Mouse (Mus musculus) liver, embryonic 15.5 days (tissue): ENCODE data around the gene Rtbdn. TPM values are rescaled to one million over a fixed set of nuclear protein-coding genes. Genes with fewer than 3 reads are reported as not detected.

ENCODE experiments used
- ATAC-seq: fragments of 200-750 bp; cut with Nextera tagmentation; 2 replicates; pipeline ENCODE4 v1.8.0; 2017; ENCODE audit warnings: moderate number of reproducible peaks, mild to moderate bottlenecking, moderate library complexity; ENCODE audit not compliant: insufficient read depth
- H3K27ac ChIP-seq: fragments of 300-500 bp; sonication (generic); replicated peaks from 2 replicates; pipeline ENCODE4 v1.5.1; 2015; ENCODE audit warnings: mild to moderate bottlenecking, inconsistent platforms
- H3K27me3 ChIP-seq: fragments of 300-500 bp; sonication (generic); 2 replicates; pipeline ENCODE4 v1.6.1; 2015; ENCODE audit warnings: mild to moderate bottlenecking, inconsistent platforms
- H3K36me3 ChIP-seq: fragments of 300-500 bp; sonication (generic); replicated peaks from 2 replicates; pipeline ENCODE4 v1.6.1; 2015; ENCODE audit warnings: moderate library complexity, mild to moderate bottlenecking, inconsistent platforms
- H3K4me1 ChIP-seq: fragments of 300-500 bp; sonication (generic); replicated peaks from 2 replicates; pipeline ENCODE4 v1.6.1; 2015; ENCODE audit warnings: inconsistent platforms
- H3K4me2 ChIP-seq: fragments of 300-500 bp; sonication (generic); 2 replicates; pipeline ENCODE4 v1.6.1; 2015; ENCODE audit warnings: moderate library complexity, mild to moderate bottlenecking, inconsistent platforms
- H3K4me3 ChIP-seq: fragments of 300-500 bp; sonication (generic); replicated peaks from 2 replicates; pipeline ENCODE4 v1.5.1; 2015; ENCODE audit warnings: mild to moderate bottlenecking, inconsistent platforms
- H3K9ac ChIP-seq: fragments of 300-500 bp; sonication (generic); 2 replicates; pipeline ENCODE4 v1.6.1; 2015; ENCODE audit warnings: moderate library complexity, mild to moderate bottlenecking, inconsistent platforms
- H3K9me3 ChIP-seq: fragments of 300-500 bp; sonication (generic); replicated peaks from 2 replicates; pipeline ENCODE4 v1.6.1; 2016; ENCODE audit warnings: inconsistent platforms
- WGBS: fragments of 180-500 bp; shearing (Covaris S2); methylation state at CpG from one replicate; pipeline ENCODE4 v1.1.7; 2015; ENCODE audit warnings: mixed read lengths; ENCODE audit not compliant: insufficient replicate concordance; 5-methylcytosine and 5-hydroxymethylcytosine counted together
- polyA plus RNA-seq: library from polyadenylated mRNA; unstranded; fragments of >200 nt; fragmentation: Nextera tagmentation; extraction: Ambion mirVana; gene quantifications from 2 replicates; pipeline ENCODE4 v1.2.1, GENCODE M21; 2015

Rtbdn gene
- polyA plus RNA-seq, 1 experiment from 2014 or later: 0.18 TPM

- peak overlapping the region; percentile 85 for H3K4me3 ChIP-seq
- peak overlapping the region; percentile 97 for H3K27ac ChIP-seq
- no peak for ATAC-seq
- H3K4me2 ChIP-seq: peak overlapping the region; percentile 99
- H3K4me1 ChIP-seq: peaks cover 86% of the 10 kb centered on the region
- H3K36me3 ChIP-seq: peaks cover 57% of the 10 kb centered on the region
- 60% methylated on average over 4 of the region's 4 CpGs for WGBS
- peak overlapping the region; percentile 74; the same call in 1 of the 2 replicates for H3K9ac ChIP-seq
- peaks cover 15% of the 10 kb centered on the region; the same call in 1 of the 2 replicates for H3K27me3 ChIP-seq
- H3K9me3 ChIP-seq: no peaks in the 10 kb centered on the region
Observed at GRCm38 (mm10) chr8:84973803-84974542, 27.2 kb downstream of the Rtbdn start.

- 67% methylated on average over 8 of the region's 8 CpGs for WGBS
- H3K4me2 ChIP-seq: peak overlapping the region; percentile 99
- H3K9ac ChIP-seq: peak overlapping the region; percentile 74
- no peak for ATAC-seq
- H3K27ac ChIP-seq: peak overlapping the region; percentile 97
- H3K4me1 ChIP-seq: peaks cover 90% of the 10 kb centered on the region
- H3K9me3 ChIP-seq: no peaks in the 10 kb centered on the region
- peaks cover 57% of the 10 kb centered on the region for H3K36me3 ChIP-seq
- H3K27me3 ChIP-seq: peaks cover 21% of the 10 kb centered on the region; the same call in 1 of the 2 replicates
- peak overlapping the region; percentile 85 for H3K4me3 ChIP-seq
Observed at GRCm38 (mm10) chr8:84974543-84975142, 27.9 kb downstream of the Rtbdn start.

- Histone ChIP-seq H3K4me3 (peak overlapping the region; percentile 85), H3K9ac (peak overlapping the region; percentile 74), H3K4me1 (peaks cover 96% of the 10 kb centered on the region), H3K9me3 (no peaks in the 10 kb centered on the region), H3K27ac (peak overlapping the region; percentile 97), H3K27me3 (peaks cover 21% of the 10 kb centered on the region; the same call in 1 of the 2 replicates), H3K4me2 (peak overlapping the region; percentile 99), H3K36me3 (peaks cover 52% of the 10 kb centered on the region)
- 32% methylated on average over 7 of the region's 7 CpGs for WGBS
- no peak for ATAC-seq
Observed at GRCm38 (mm10) chr8:84975434-84975833, 28.6 kb downstream of the Rtbdn start.

- WGBS: under 1% methylated on average over 61 of the region's 61 CpGs
- Histone ChIP-seq H3K4me2 (peak overlapping the region; percentile 99), H3K9ac (peak overlapping the region; percentile 74), H3K27me3 (peaks cover 21% of the 10 kb centered on the region; the same call in 1 of the 2 replicates), H3K4me3 (peak overlapping the region; percentile 85), H3K9me3 (no peaks in the 10 kb centered on the region), H3K36me3 (peaks cover 45% of the 10 kb centered on the region), H3K4me1 (peaks cover 99% of the 10 kb centered on the region), H3K27ac (peak overlapping the region; percentile 97)
- ATAC-seq: peak; percentile 74
Observed at GRCm38 (mm10) chr8:84976031-84976762, 29.4 kb downstream of the Rtbdn start.

GRCm38 (mm10) chr8:84976763-84977434 lies 30.1 kb downstream of the Rtbdn start:
- H3K9ac ChIP-seq: peak overlapping the region; percentile 74
- H3K4me2 ChIP-seq: peak overlapping the region; percentile 99
- peaks cover 21% of the 10 kb centered on the region; the same call in 1 of the 2 replicates for H3K27me3 ChIP-seq
- peak overlapping the region; percentile 85 for H3K4me3 ChIP-seq
- peaks cover 38% of the 10 kb centered on the region for H3K36me3 ChIP-seq
- no peak for ATAC-seq
- no peaks in the 10 kb centered on the region for H3K9me3 ChIP-seq
- peak overlapping the region; percentile 97 for H3K27ac ChIP-seq
- WGBS: 2% methylated on average over 25 of the region's 25 CpGs
- peaks cover 100% of the 10 kb centered on the region for H3K4me1 ChIP-seq

GRCm38 (mm10) chr8:84977435-84978247 lies 30.9 kb downstream of the Rtbdn start:
- H3K27me3 ChIP-seq: peaks cover 21% of the 10 kb centered on the region; the same call in 1 of the 2 replicates
- peak overlapping the region; percentile 85 for H3K4me3 ChIP-seq
- peak overlapping the region; percentile 74 for H3K9ac ChIP-seq
- peaks cover 100% of the 10 kb centered on the region for H3K4me1 ChIP-seq
- H3K27ac ChIP-seq: peak overlapping the region; percentile 97
- peak overlapping the region; percentile 99 for H3K4me2 ChIP-seq
- no peaks in the 10 kb centered on the region for H3K9me3 ChIP-seq
- WGBS: under 1% methylated on average over 70 of the region's 70 CpGs
- ATAC-seq: no peak
- peaks cover 30% of the 10 kb centered on the region for H3K36me3 ChIP-seq

- peaks cover 21% of the 10 kb centered on the region; the same call in 1 of the 2 replicates for H3K27me3 ChIP-seq
- peak within 1 kb of the TSS; percentile 97 for H3K27ac ChIP-seq
- H3K9me3 ChIP-seq: no peaks in the 10 kb centered on the region
- peaks cover 98% of the 10 kb centered on the region for H3K4me1 ChIP-seq
- peak within 1 kb of the TSS; percentile 74 for H3K9ac ChIP-seq
- peaks cover 23% of the 10 kb centered on the region for H3K36me3 ChIP-seq
- H3K4me2 ChIP-seq: peak within 1 kb of the TSS; percentile 99
- ATAC-seq: peak; percentile 20
- H3K4me3 ChIP-seq: peak within 1 kb of the TSS; percentile 85
- under 1% methylated on average over 63 of the region's 63 CpGs for WGBS
Observed at GRCm38 (mm10) chr8:84978248-84978940, 31.6 kb downstream of the Rtbdn start, which contains the start of gene Junb. Gene Junb (minus strand): TSS chr8:84978718.

- peaks cover 9% of the 10 kb centered on the region for H3K36me3 ChIP-seq
- WGBS: 4% methylated on average over 42 of the region's 42 CpGs
- peaks cover 98% of the 10 kb centered on the region for H3K4me1 ChIP-seq
- H3K9me3 ChIP-seq: no peaks in the 10 kb centered on the region
- peak overlapping the region; percentile 85 for H3K4me3 ChIP-seq
- peaks cover 21% of the 10 kb centered on the region; the same call in 1 of the 2 replicates for H3K27me3 ChIP-seq
- H3K27ac ChIP-seq: peak overlapping the region; percentile 97
- H3K4me2 ChIP-seq: peak overlapping the region; percentile 99
- peak overlapping the region; percentile 74 for H3K9ac ChIP-seq
- peak; percentile 33 for ATAC-seq
Observed at GRCm38 (mm10) chr8:84979599-84980421, 33.0 kb downstream of the Rtbdn start.
